Mouse (Mus musculus) layer of hippocampus, postnatal 25 days (tissue): ENCODE results near the gene Rgl1. TPM values are rescaled to one million over a fixed set of nuclear protein-coding genes. Genes with fewer than 3 reads are reported as not detected.
"Not testable (repeated sequence)": the region's sequence is repeated elsewhere in the genome, so short reads cannot be mapped to it uniquely, and the experiment has no call there.

Experiments
- DNase-seq, 2 experiments: peaks; one replicate each; pipeline ENCODE4 v3.0.0; 2022; ENCODE audit warnings: mixed read lengths in 2 of 2, low spot score in 1 of 2; ENCODE audit errors: extremely low spot score in 1 of 2
- total RNA-seq, 2 experiments: library from RNA; stranded (reverse); gene quantifications; 2 replicates each; pipeline ENCODE4 v1.2.3; 2021

Rgl1 gene
- total RNA-seq, 2 experiments from 2014 or later: 109 to 111 TPM

- no peak for DNase-seq
Measured at GRCm38 (mm10) chr1:152786953-152787352, 20.8 kb upstream of the Rgl1 start.

- not testable (repeated sequence) for DNase-seq
Measured at GRCm38 (mm10) chr1:152785446-152785845, 19.3 kb upstream of the Rgl1 start.

GRCm38 (mm10) chr1:152784620-152785019 lies 18.5 kb upstream of the Rgl1 start:
- no peak for DNase-seq

- peak; percentile 53 to 86 for DNase-seq
Measured at GRCm38 (mm10) chr1:152779071-152779737, 13.1 kb upstream of the Rgl1 start.

GRCm38 (mm10) chr1:152774601-152775000 lies 8.4 kb upstream of the Rgl1 start:
- DNase-seq: not testable (repeated sequence)

GRCm38 (mm10) chr1:152771016-152771415 lies 4.9 kb upstream of the Rgl1 start:
- DNase-seq: no peak

GRCm38 (mm10) chr1:152767749-152768488 lies 1.8 kb upstream of the Rgl1 start:
- peak; percentile 77 to 92 for DNase-seq

- DNase-seq: peak; percentile 31 to 34
Measured at GRCm38 (mm10) chr1:152766804-152767748, 925 bp upstream of the Rgl1 start.

- no peak for DNase-seq
Measured at GRCm38 (mm10) chr1:152761791-152762190, 4.4 kb downstream of the Rgl1 start.

GRCm38 (mm10) chr1:152750312-152750965 lies 15.7 kb downstream of the Rgl1 start, which contains the start of gene Apobec4:
TSS of gene Apobec4 (plus strand) at chr1:152750551.
- no peak for DNase-seq

GRCm38 (mm10) chr1:152749276-152749675 lies 16.9 kb downstream of the Rgl1 start:
- DNase-seq: no peak

- DNase-seq: peak; percentile 69 to 93
Measured at GRCm38 (mm10) chr1:152746426-152746825, 19.7 kb downstream of the Rgl1 start.

GRCm38 (mm10) chr1:152743095-152743826 lies 22.9 kb downstream of the Rgl1 start:
- no peak for DNase-seq

GRCm38 (mm10) chr1:152739374-152739773 lies 26.8 kb downstream of the Rgl1 start:
- no peak for DNase-seq

GRCm38 (mm10) chr1:152738793-152739192 lies 27.4 kb downstream of the Rgl1 start:
- no peak for DNase-seq

- DNase-seq: no peak
Measured at GRCm38 (mm10) chr1:152727604-152728236, 38.4 kb downstream of the Rgl1 start.

GRCm38 (mm10) chr1:152726095-152726494 lies 40.1 kb downstream of the Rgl1 start:
- no peak for DNase-seq

GRCm38 (mm10) chr1:152724286-152724685 lies 41.9 kb downstream of the Rgl1 start:
- DNase-seq: no peak
